Mouse (Mus musculus) MEL (cell line): ENCODE measurements around the gene Cdk5.

Source experiments
- CTCF ChIP-seq, 3 experiments: IDR thresholded peaks in 2 of 3; conservative IDR thresholded peaks in 1 of 3; 2 replicates each; pipeline ENCODE4 v1.5.1; 2011 to 2012; ENCODE audit warnings: low read length in 3 of 3, low read depth in 2 of 3, mild to moderate bottlenecking in 2 of 3, improper control_type of control experiment in 1 of 3, inconsistent platforms in 1 of 3, mixed read lengths in 1 of 3, moderate library complexity in 1 of 3; ENCODE audit not compliant: control insufficient read depth in 1 of 3, insufficient read depth in 1 of 3, poor library complexity in 1 of 3, severe bottlenecking in 1 of 3
- EP300 ChIP-seq, 2 experiments: IDR thresholded peaks; 2 replicates each; pipeline ENCODE4 v1.6.1; 2011; ENCODE audit warnings: improper control_type of control experiment in 2 of 2, low read length in 2 of 2, low read depth in 1 of 2, mild to moderate bottlenecking in 1 of 2
- GATA1 ChIP-seq: IDR thresholded peaks from 2 replicates; pipeline ENCODE4 v1.6.1; 2011; ENCODE audit warnings: low read depth, low read length, improper control_type of control experiment
- POLR2A ChIP-seq, 2 experiments: IDR thresholded peaks; 2 replicates each; pipeline ENCODE4 v1.6.1; 2011 to 2012; ENCODE audit warnings: low read length in 2 of 2, mild to moderate bottlenecking in 2 of 2, control low read depth in 1 of 2, improper control_type of control experiment in 1 of 2, low read depth in 1 of 2, moderate library complexity in 1 of 2; ENCODE audit not compliant: control insufficient read depth in 1 of 2, insufficient read depth in 1 of 2, poor library complexity in 1 of 2
- RAD21 ChIP-seq: IDR thresholded peaks from 2 replicates; pipeline ENCODE4 v1.6.1; 2011; ENCODE audit warnings: mild to moderate bottlenecking, low read depth, low read length, improper control_type of control experiment
- TCF12 ChIP-seq: IDR thresholded peaks from 2 replicates; pipeline ENCODE4 v1.6.1; 2014; ENCODE audit warnings: low read depth, mild to moderate bottlenecking, inconsistent platforms, low read length, improper control_type of control experiment, moderate library complexity
- UBTF ChIP-seq: IDR thresholded peaks from 2 replicates; pipeline ENCODE4 v1.6.1; 2012; ENCODE audit warnings: low read depth, mild to moderate bottlenecking, inconsistent platforms, low read length, improper control_type of control experiment, moderate library complexity, borderline replicate concordance; ENCODE audit not compliant: insufficient read depth
- USF1 ChIP-seq: IDR thresholded peaks from 2 replicates; pipeline ENCODE4 v1.6.1; 2014; ENCODE audit warnings: low read depth, mild to moderate bottlenecking, inconsistent platforms, low read length, improper control_type of control experiment, moderate library complexity

- TF ChIP-seq POLR2A (IDR thresholded peaks at IDR 0.05; ENCODE audit: control insufficient read depth in 1 of 2, insufficient read depth in 1 of 2, low read depth in 1 of 2, low read length in 2 of 2, poor library complexity in 1 of 2) = no peak
- no peak for TF ChIP-seq UBTF
- TF ChIP-seq CTCF (IDR thresholded peaks at IDR 0.05 in 2 of 3, conservative IDR thresholded peaks at IDR 0.05 in 1 of 3; ENCODE audit: control insufficient read depth in 1 of 3, insufficient read depth in 1 of 3, low read depth in 2 of 3, low read length in 3 of 3, poor library complexity in 1 of 3, severe bottlenecking in 1 of 3) = no peak
- TF ChIP-seq RAD21 = no peak
- TF ChIP-seq TCF12 = no peak
- TF ChIP-seq USF1 = no peak
- TF ChIP-seq GATA1 = no peak
- TF ChIP-seq EP300 (IDR thresholded peaks at IDR 0.05; ENCODE audit: low read depth in 1 of 2, low read length in 2 of 2) = no peak
Measured at GRCm38 (mm10) chr5:24369767-24370166, 53.6 kb downstream of the Cdk5 start.
